Mouse (Mus musculus) monocyte, adult 59 days (primary cell): ENCODE data around the gene Aaas. TPM values are rescaled to one million over a fixed set of nuclear protein-coding genes. Genes with fewer than 3 reads are reported as not detected.

ENCODE experiments used
- total RNA-seq, 2 experiments: library from RNA; stranded (reverse); gene quantifications; one replicate each; pipeline ENCODE4 v1.2.4; 2023

Gene Aaas
- 10 to 100 TPM; 24.3 to 28.5 TPM for total RNA-seq

DNA sequence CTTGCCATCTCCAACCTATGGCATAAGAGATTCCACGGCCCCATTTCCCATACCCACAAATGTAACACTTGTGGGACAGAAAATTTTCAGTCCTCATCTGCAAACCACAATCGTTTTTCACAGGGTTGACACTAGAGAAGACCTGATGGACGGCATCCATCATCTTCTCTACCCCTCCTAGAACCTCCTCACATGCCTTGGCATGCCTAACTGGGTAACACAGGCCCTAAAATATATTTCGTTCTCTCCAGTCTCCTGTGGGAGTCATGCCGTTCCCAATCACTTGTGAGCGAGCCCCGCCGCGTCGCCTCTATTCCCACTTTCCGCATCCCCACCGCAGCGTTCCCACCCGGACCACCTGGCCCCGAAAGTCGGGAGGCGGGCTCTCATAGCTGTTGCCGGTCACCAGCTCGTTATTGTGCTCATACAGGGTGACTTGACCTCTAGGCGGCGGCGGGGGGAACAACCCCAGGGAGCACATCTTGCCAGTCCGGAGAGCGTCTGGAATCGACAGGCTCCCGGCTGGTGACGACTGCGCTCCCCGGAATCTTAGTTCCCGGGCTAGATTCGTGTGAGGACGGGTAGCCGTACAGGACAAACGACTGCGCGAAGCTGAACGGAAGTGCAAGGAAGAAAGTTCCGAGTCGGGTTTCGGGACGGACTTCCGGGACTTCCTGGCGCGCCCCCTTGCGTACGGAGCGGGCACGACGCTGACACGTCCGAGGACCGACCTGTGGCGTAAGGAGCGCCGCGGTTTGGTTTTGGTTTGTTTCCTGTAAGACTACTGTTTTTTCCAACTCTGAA, at the start of gene Aaas:
Gene Aaas, minus strand, starts transcription at position 634 of the 804 bp plus-strand sequence.

DNA sequence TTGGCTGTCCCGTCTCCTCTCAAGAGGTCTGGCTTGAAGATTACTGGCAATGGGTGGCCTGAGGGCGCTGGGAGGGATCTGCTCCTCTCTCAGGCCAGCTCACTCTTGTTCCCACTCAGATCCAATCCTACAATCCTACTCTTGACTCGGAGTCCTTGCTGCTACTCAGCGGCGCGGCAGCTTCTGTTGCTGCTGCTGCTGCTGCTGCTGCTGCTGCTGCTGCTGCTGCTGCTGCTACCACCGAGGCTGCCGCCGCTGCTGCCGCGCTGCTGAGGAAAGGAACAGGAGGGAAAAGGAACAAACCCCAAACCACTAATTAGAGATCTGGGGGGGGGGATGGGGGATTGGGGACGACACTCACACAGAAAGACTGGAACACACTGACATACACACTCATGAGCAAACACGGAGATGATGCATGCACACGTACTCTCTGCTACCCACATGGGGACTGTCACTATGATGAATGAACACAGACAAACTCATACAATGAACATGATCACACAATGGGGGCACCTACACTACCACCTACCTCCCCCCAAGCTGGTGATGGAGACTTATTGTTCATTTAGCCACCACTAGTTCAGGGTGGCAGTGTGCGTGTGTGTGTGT, 16.3 kb upstream of the Aaas start, which contains the start of gene Sp7:
Gene Sp7, minus strand, starts transcription at position 450 of the 612 bp plus-strand sequence.

GRCm38 (mm10) chr15:102331610-102332015, 19.0 kb downstream of the Aaas start, which contains the start of gene Myg1:
Gene Myg1 (plus strand): TSS chr15:102331709.

DNA sequence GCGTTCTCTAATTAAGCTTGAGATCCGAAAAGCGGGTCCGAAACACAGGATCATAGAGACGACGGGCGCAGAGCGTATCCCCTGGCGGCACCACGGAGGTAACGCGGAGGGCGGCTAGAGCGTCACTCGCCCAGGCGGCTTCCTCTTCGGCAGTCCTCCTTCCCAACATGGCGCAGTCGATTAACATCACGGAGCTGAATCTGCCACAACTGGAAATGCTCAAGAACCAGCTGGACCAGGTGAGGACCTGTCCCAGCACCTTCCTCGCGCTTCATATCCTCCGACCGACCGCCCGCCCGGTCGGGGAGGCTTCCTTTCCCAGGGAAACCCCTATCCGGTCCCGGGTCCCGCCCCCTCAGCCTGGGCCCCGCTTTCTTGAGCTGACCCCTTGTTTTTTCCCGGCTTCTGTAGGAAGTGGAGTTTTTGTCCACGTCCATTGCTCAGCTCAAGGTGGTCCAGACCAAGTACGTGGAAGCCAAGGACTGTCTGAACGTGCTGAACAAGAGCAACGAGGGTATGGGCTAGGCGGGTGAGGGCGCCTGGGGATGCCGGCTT, 24.5 kb downstream of the Aaas start, which contains the start of gene Pfdn5:
Gene Pfdn5, plus strand, starts transcription at position 95 of the 555 bp plus-strand sequence.

DNA sequence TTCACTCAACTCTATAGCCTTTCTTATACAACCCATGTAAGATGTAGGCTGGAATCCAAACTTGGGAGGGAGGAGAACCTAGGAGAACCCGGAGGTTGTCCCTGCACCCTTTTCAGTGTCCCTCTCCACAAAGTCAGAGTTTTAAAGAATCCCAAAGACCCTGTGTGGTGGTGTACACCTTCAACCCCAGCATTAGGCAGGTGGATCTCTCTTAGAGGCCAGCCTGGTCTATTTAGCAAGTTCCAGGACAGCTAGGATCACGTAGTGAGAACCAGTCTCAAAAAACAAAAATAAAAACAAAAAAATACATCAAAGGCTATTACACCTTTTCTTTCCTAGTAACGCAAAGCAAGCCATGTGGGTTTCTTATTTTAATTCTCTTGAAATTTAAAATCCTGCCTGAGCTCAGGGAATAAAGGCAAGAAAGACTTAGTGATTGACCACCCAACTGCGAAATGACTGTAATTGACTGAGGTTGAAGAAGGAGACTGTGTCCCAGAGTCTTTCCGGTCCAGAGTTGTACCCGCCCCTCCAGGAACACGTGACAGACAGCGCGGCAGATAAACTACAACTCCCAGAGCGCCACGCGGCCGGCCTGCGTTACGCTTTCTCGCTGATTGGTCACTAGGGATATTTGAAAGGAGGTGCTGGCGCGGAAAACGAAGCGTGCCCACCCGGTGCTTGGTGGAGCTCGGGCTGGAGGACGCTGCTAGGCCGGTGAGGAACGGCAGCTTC, 54.8 kb downstream of the Aaas start, which contains the start of gene Espl1:
Gene Espl1, plus strand, starts transcription at position 634 of the 735 bp plus-strand sequence.

Other genes starting within 250 kb of the Aaas start
- 10 to 100 TPM; 23.5 to 24.4 TPM for gene Spryd3, start 214.5 kb downstream of the Aaas start, total RNA-seq
- 1 to 10 TPM; 1.3 to 2.7 TPM for gene Igfbp6, start 206.4 kb downstream of the Aaas start, total RNA-seq
- gene Soat2, start 200.2 kb downstream of the Aaas start, total RNA-seq, result 1 to 10 TPM in 1 of 2 experiments, under 1 TPM in 1; 0.70 to 1.4 TPM
- 10 to 100 TPM; 81.6 to 82.5 TPM for gene Zfp740, start 147.5 kb downstream of the Aaas start, total RNA-seq
- gene Csad, start 146.0 kb downstream of the Aaas start, total RNA-seq, result 10 to 100 TPM; 23.0 to 29.3 TPM
- gene Itgb7, start 118.8 kb downstream of the Aaas start, total RNA-seq, result 100 to 1,000 TPM; 452 to 480 TPM
- 10 to 100 TPM; 92.1 to 98.7 TPM for gene Rarg, start 93.3 kb downstream of the Aaas start, total RNA-seq
- gene Gm9918, start 80.2 kb downstream of the Aaas start, total RNA-seq, result not detected
- 10 to 100 TPM; 61.9 to 62.3 TPM for gene Mfsd5, start 71.3 kb downstream of the Aaas start, total RNA-seq
- gene Espl1, start 54.5 kb downstream of the Aaas start, total RNA-seq, result 1 to 10 TPM; 6.8 to 7.2 TPM
- gene Pfdn5, start 24.7 kb downstream of the Aaas start, total RNA-seq, result 100 to 1,000 TPM; 450 to 458 TPM
- 10 to 100 TPM; 30.1 to 40.6 TPM for gene Myg1, start 19.1 kb downstream of the Aaas start, total RNA-seq
- not detected for gene Sp7, start 16.4 kb upstream of the Aaas start, total RNA-seq
- 100 to 1,000 TPM; 147 to 181 TPM for gene Sp1, start 55.4 kb upstream of the Aaas start, total RNA-seq
- gene Amhr2, start 94.6 kb upstream of the Aaas start, total RNA-seq, result not detected
- 100 to 1,000 TPM; 272 to 309 TPM for gene Prr13, start 108.3 kb upstream of the Aaas start, total RNA-seq
- 100 to 1,000 TPM; 637 to 654 TPM for gene Pcbp2, start 119.8 kb upstream of the Aaas start, total RNA-seq
- gene Gm10337, start 153.0 kb upstream of the Aaas start, total RNA-seq, result 10 to 100 TPM in 1 of 2 experiments, 1 to 10 TPM in 1; 7.0 to 10.1 TPM
- under 1 TPM; 0.55 to 0.82 TPM for gene Map3k12, start 166.3 kb upstream of the Aaas start, total RNA-seq
- 10 to 100 TPM; 22.3 to 28.1 TPM for gene Tarbp2, start 167.4 kb upstream of the Aaas start, total RNA-seq
- 10 to 100 TPM in 1 of 2 experiments, 1 to 10 TPM in 1; 8.2 to 11.4 TPM for gene Npff, start 174.2 kb upstream of the Aaas start, total RNA-seq